Mouse (Mus musculus): ENCODE results near the gene Tspan9.

DNA sequence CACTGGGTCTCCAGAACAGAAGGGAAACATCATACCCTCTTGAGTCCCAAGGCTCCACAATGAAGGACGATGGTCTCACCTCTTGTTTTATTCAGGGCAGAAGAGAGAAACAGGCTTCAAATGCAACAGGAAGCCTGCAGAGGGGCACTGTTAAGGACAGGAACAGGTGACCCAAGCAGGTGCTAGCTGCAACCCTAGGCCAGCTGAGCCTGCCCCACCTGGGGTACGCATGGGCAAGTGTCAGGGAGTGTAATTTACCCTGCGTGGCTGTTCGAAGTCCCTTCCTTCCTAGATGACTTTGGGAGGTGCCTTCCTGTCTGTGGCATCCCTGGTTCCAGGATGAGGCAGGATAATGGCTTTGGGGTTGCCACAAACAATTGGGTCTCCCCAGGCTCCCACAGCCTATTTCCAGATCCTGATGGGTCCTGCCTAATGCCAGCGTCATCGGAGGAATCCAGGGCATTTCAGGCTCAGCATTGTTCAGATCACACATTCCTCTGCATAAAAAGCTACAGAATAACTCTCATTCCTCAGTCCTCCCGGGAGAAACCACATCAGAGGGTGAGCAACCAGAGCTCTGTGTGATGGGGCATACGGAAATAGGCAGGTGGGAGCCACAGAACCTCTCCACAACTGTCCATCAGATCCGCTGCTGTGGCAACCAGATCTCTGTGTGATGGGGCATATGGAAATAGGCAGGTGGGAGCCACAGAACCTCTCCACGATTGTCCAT is 90.2 kb downstream of the Tspan9 start:
- TF ChIP-seq MAFK (IDR thresholded peaks at IDR 0.05; ENCODE audit: insufficient read depth, low read depth, low read length), result no peak
- TF ChIP-seq ZC3H11A (IDR thresholded peaks at IDR 0.05; ENCODE audit: borderline replicate concordance, low read depth, low read length), result no peak
- no peak for TF ChIP-seq ZNF384 (IDR thresholded peaks at IDR 0.05; ENCODE audit: low read depth, low read length)
- TF ChIP-seq CHD2 (IDR thresholded peaks at IDR 0.05; ENCODE audit: low read depth, low read length), result no peak
